Mouse (Mus musculus): ENCODE measurements around the gene Astl. TPM values are rescaled to one million over a fixed set of nuclear protein-coding genes. Genes with fewer than 3 reads are reported as not detected.

Astl gene
- polyA plus RNA-seq, 1 experiment = not detected

DNA sequence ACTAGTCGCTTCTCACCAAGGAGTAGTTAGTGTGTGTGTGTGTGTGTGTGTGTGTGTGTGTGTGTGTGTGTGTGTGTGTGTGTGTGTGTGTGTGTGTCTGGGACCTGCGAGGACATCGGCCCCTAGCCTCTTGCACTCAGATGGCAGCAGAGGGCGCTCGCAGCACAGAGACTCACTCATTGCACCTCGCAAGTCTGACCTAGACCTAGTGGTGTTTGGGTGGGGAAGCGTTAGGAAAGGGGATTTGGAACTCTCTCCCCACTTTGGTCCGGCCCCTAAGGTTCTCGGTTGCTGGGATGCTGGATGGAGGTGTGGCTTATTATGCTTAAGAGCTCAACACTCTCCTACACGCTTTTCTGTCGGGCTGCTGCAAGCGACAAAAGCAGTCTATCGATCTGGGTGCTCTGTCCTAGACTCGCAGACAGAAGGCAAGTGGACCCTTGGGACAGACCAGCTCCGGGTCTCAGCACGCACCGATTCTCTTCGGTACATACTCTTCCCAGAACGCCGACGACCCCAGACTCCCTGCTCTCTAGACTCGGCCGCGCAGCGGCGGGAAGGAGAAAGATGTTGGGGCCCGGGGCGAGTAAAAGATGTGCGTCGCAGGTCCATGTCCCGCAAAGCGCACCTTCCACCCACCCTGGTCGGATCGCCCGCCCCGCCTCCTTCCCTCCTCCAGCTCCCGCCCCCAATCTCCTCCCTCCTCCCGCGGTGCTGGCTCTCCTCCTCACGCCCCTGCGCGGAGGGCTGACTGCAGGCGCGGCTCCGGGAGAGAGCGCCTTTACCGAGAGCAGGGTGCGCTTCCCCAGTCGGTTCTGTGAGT lies 24.2 kb downstream of the Astl start, which contains the start of gene Adra2b:
Gene Adra2b, plus strand, starts transcription at position 750 of the 823 bp plus-strand sequence.
- DNase-seq (ENCODE audit: extremely low spot score in 1 of 2, low spot score in 1 of 2) = peak; percentile 51 to 93

- DNase-seq (ENCODE audit: extremely low spot score in 1 of 2, low spot score in 1 of 2) = no peak
These were observed 24.8 kb downstream of the Astl start for GRCm38 (mm10) chr2:127363282-127363652.

DNA sequence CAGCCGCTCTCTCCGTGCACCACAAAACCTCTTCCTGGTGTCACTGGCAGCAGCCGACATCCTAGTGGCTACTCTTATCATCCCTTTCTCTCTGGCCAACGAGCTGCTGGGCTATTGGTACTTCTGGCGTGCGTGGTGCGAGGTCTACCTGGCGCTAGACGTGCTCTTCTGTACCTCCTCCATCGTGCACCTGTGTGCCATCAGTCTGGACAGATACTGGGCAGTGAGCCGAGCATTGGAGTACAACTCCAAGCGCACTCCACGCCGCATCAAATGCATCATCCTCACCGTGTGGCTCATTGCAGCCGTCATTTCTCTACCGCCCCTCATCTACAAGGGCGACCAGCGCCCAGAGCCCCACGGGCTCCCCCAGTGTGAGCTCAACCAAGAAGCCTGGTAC lies 25.3 kb downstream of the Astl start:
- DNase-seq (ENCODE audit: extremely low spot score in 1 of 2, low spot score in 1 of 2) = no peak

- no peak for DNase-seq (ENCODE audit: extremely low spot score in 1 of 2, low spot score in 1 of 2)
These were observed 26.0 kb downstream of the Astl start for GRCm38 (mm10) chr2:127364452-127364851.

DNA sequence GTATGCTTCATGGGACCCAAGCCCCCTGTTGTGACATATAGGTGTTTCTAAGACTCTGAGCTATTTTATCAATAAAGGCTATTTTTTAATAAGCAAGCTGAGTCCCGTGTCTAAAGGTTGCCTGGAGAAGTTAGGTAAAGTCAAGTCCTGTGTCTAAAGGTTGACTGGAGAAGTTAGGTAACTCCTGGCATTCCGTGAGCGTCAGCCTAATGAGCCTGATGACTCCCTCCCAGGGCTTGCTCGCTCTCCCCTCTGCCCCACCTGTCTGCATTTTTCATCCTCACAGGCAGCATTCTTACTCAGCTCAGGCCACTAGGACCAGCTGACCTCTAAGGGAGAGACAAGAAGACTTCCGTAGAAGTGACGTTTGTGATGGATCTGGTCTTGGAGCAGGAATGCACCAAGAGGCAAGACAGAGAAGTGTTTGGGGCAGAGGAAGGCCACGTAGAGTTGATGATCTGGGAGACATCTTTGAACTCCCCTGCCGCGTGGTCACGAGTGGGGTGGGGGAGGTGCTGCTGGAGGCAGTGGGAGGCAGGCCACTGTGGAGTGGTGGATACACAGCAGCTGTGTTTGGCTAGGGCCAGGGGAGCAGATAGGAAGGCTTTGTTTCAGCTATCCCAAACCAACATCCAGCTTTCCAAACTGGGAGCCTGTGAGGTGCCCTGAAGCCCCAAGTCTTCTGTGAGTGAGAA lies 28.8 kb downstream of the Astl start:
- no peak for DNase-seq (ENCODE audit: extremely low spot score in 1 of 2, low spot score in 1 of 2)

- no peak for DNase-seq (ENCODE audit: extremely low spot score in 1 of 2, low spot score in 1 of 2)
These were observed 31.4 kb downstream of the Astl start for GRCm38 (mm10) chr2:127369703-127370376.

GRCm38 (mm10) chr2:127370561-127371483 lies 32.4 kb downstream of the Astl start:
- DNase-seq (ENCODE audit: extremely low spot score in 1 of 2, low spot score in 1 of 2) = peak in 1 of 2 experiments; percentile 9

DNA sequence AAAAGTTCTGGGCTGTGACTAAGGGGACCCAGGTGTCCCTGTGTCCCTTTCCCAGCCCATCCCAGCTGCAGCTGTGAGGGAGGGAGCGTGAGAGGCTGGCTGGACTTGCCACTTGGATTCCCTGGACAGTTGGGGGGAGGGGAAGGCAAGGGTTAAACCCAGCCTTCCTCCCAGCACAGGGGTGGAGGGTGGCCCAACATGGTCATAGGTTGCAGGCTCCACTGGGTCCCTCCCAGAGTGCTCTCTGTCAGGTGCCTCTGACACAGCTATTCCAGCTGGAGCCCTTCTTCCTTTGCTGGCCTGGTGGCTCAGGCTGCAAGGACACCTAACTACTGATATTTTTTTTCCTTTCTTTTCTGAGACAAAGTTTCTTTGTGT lies 33.0 kb downstream of the Astl start:
- no peak for DNase-seq (ENCODE audit: extremely low spot score in 1 of 2, low spot score in 1 of 2)

DNA sequence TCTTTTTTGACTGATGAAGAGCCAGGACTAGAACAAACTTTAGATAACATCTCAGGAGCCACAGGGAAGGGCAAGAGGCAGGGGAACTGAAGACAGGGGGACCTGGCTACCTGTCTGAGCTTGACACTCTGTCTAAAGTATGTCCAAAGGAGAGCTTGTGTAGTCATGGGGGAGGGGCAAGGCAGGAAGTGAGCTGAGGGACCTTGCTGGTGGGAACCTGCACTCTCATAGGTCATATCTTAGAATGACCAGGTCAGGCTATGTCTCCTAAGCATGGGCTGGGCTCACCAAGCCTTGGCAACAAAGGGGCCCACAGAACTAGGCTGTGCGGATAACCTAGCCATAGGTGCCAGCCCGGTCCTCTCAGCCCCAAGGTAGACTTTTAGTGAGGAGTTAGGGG lies 33.6 kb downstream of the Astl start:
- no peak for DNase-seq (ENCODE audit: extremely low spot score in 1 of 2, low spot score in 1 of 2)

- DNase-seq (ENCODE audit: extremely low spot score in 1 of 2, low spot score in 1 of 2) = no peak
These were observed 35.7 kb downstream of the Astl start for GRCm38 (mm10) chr2:127374131-127374530.

GRCm38 (mm10) chr2:127375087-127375486 lies 36.6 kb downstream of the Astl start:
- DNase-seq (ENCODE audit: extremely low spot score in 1 of 2, low spot score in 1 of 2) = no peak

GRCm38 (mm10) chr2:127375759-127376341 lies 37.4 kb downstream of the Astl start:
- no peak for DNase-seq (ENCODE audit: extremely low spot score in 1 of 2, low spot score in 1 of 2)

- no peak for DNase-seq (ENCODE audit: extremely low spot score in 1 of 2, low spot score in 1 of 2)
These were observed 38.1 kb downstream of the Astl start for GRCm38 (mm10) chr2:127376423-127377051.

GRCm38 (mm10) chr2:127377942-127378610 lies 39.6 kb downstream of the Astl start:
- no peak for DNase-seq (ENCODE audit: extremely low spot score in 1 of 2, low spot score in 1 of 2)

- DNase-seq (ENCODE audit: extremely low spot score in 1 of 2, low spot score in 1 of 2) = no peak
These were observed 40.2 kb downstream of the Astl start for GRCm38 (mm10) chr2:127378611-127378990.

GRCm38 (mm10) chr2:127379250-127379649 lies 40.8 kb downstream of the Astl start:
- no peak for DNase-seq (ENCODE audit: extremely low spot score in 1 of 2, low spot score in 1 of 2)

DNA sequence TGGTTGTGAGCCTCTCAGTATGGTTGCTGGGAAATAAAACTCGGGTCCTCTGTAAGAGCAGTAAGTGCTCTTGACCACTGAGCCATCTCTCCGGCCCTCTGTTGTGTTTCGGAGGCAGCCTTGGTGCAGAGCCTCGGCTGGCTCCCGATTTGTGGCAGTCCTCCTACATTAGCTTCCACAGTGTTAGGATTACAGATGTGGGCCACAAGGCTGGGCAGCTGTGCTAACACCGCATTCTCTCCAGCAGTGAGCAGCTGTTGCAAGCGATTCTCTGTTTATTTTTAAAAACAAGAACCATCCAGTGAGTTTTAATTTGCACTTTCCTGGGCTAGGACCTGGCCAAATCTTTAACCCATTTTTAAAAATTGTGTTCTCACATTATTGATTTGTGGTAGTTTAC lies 45.4 kb downstream of the Astl start:
- DNase-seq (ENCODE audit: extremely low spot score in 1 of 2, low spot score in 1 of 2) = no peak

GRCm38 (mm10) chr2:127387521-127387920 lies 49.1 kb downstream of the Astl start:
- no peak for DNase-seq (ENCODE audit: extremely low spot score in 1 of 2, low spot score in 1 of 2)

GRCm38 (mm10) chr2:127390352-127390751 lies 51.9 kb downstream of the Astl start:
- DNase-seq (ENCODE audit: extremely low spot score in 1 of 2, low spot score in 1 of 2) = no peak

All from frontal cortex, adult 2 months (tissue).